ENCODE assay signal across 9 mouse cellular contexts in genomic region chr17:9848559-9849357, GRCm38 (mm10).
A peak's percentile ranks its signal among the peaks of the same experiment; 100 is the strongest.
DNase-seq lines count a peak whose midpoint lies in the region; ATAC-seq lines count a peak whose summit lies in the region.
"Had no signal": no experiment of that assay in that cellular context is flagged by ENCODE, and none has a peak within 500 bp of the region (broad histone marks: within the 10 kb centered on the region; RNA-seq: fewer than 3 reads in every experiment).

No protein-coding gene starts in this region.

- no peak overlapping the region for H3K4me2 ChIP-seq in midbrain, embryonic 16.5 days (ENCODE audit: low read length)
- H3K4me2 ChIP-seq: limb, embryonic 13.5 days had no signal

- WGBS in midbrain, embryonic 16.5 days: 32% methylated on average over 9 of the region's 9 CpGs

- no peaks in the 10 kb centered on the region for H3K36me3 ChIP-seq in midbrain, embryonic 16.5 days (ENCODE audit: control insufficient read depth, insufficient read depth, low read length)
- H3K36me3 ChIP-seq: limb, embryonic 13.5 days had no signal

- H3K4me1 ChIP-seq in midbrain, embryonic 16.5 days (ENCODE audit: control insufficient read depth, insufficient read depth, low read length): no peaks in the 10 kb centered on the region
- H3K4me1 ChIP-seq: limb, embryonic 13.5 days had no signal

- H3K27ac ChIP-seq in midbrain, embryonic 16.5 days (ENCODE audit: low read length): no peak overlapping the region
- H3K27ac ChIP-seq: limb, embryonic 13.5 days had no signal

- H3K9me3 ChIP-seq in midbrain, embryonic 16.5 days (replicated peaks; ENCODE audit: control insufficient read depth, low read length, poor library complexity, severe bottlenecking): no peaks in the 10 kb centered on the region
- H3K9me3 ChIP-seq: limb, embryonic 13.5 days had no signal

- peak; percentile 91 for ATAC-seq in midbrain, embryonic 16.5 days

- no peak overlapping the region for H3K4me3 ChIP-seq in midbrain, embryonic 16.5 days (ENCODE audit: low read depth, low read length)
- H3K4me3 ChIP-seq: limb, embryonic 13.5 days had no signal

- H3K27me3 ChIP-seq in midbrain, embryonic 16.5 days (ENCODE audit: control insufficient read depth, insufficient read depth, low read depth, low read length): no peaks in the 10 kb centered on the region
- H3K27me3 ChIP-seq: limb, embryonic 13.5 days had no signal

- DNase-seq in cerebellum, adult 9-10 months: peak; percentile 9
- DNase-seq in cerebellum, postnatal 36 days: no peak
- DNase-seq in left cerebral cortex, postnatal 14 days (ENCODE audit: low spot score in 2 of 2): peak; percentile 26 to 35
- DNase-seq in left cerebral cortex, adult 11 months (ENCODE audit: low spot score): no peak
- peak; percentile 20 to 40 for DNase-seq in frontal cortex, adult 2 months (ENCODE audit: extremely low spot score in 1 of 2, low spot score in 1 of 2)
- no peak for DNase-seq in adrenal gland, postnatal 4 days (ENCODE audit: low spot score in 2 of 2)
- no peak for DNase-seq in adrenal gland, adult 18-20 months (ENCODE audit: low spot score in 2 of 2)

- intact Hi-C loops in left cerebral cortex, postnatal 14 days (cut with DNase I): no loop called here

- H3K9ac ChIP-seq in midbrain, embryonic 16.5 days (ENCODE audit: low read depth, low read length): no peak overlapping the region
- H3K9ac ChIP-seq: limb, embryonic 13.5 days had no signal

Comparison
In these comparisons a context has a peak if more than half of its experiments do, and no peak if none do; other contexts are left out.
1. DNase-seq: peak in cerebellum, adult 9-10 months (single experiment), left cerebral cortex, postnatal 14 days (2 of 2) and frontal cortex, adult 2 months (2 of 2); none in cerebellum, postnatal 36 days (0 of 2), left cerebral cortex, adult 11 months (single experiment), adrenal gland, postnatal 4 days (0 of 2) and adrenal gland, adult 18-20 months (0 of 2).